Mouse (Mus musculus): Measurements from ENCODE around the gene Ptgfrn. TPM values are rescaled to one million over a fixed set of nuclear protein-coding genes. Genes with fewer than 3 reads are reported as not detected.
A peak's percentile ranks its signal among the peaks of the same experiment; 100 is the strongest.

Ptgfrn gene
- polyA plus RNA-seq, 1 experiment from 2014 or later = 2.8 TPM

GRCm38 (mm10) chr3:101055216-101055615 lies 54.9 kb downstream of the Ptgfrn start:
- Histone ChIP-seq H3K4me2 (no peak overlapping the region), H3K9ac (no peak overlapping the region), H3K4me3 (replicated peaks) (no peak overlapping the region), H3K4me1 (no peaks in the 10 kb centered on the region), H3K27me3 (no peaks in the 10 kb centered on the region), H3K27ac (no peak overlapping the region), H3K36me3 (peaks cover 8% of the 10 kb centered on the region), H3K9me3 (replicated peaks) (no peaks in the 10 kb centered on the region)
- ATAC-seq (replicated peaks; ENCODE audit: low FRiP score) = no peak
- WGBS = 71% methylated on average over 8 of the region's 8 CpGs

GRCm38 (mm10) chr3:101051601-101052000 lies 58.5 kb downstream of the Ptgfrn start:
- H3K27me3 ChIP-seq = no peaks in the 10 kb centered on the region
- peaks cover 11% of the 10 kb centered on the region; the same call in 1 of the 2 replicates for H3K36me3 ChIP-seq
- no peak overlapping the region for H3K4me3 ChIP-seq (replicated peaks)
- H3K9me3 ChIP-seq (replicated peaks) = no peaks in the 10 kb centered on the region
- H3K4me1 ChIP-seq = peaks cover 3% of the 10 kb centered on the region; the same call in 1 of the 2 replicates
- WGBS = 63% methylated on average over 4 of the region's 4 CpGs
- no peak overlapping the region for H3K9ac ChIP-seq
- no peak overlapping the region for H3K4me2 ChIP-seq
- ATAC-seq (replicated peaks; ENCODE audit: low FRiP score) = no peak
- H3K27ac ChIP-seq = no peak overlapping the region

GRCm38 (mm10) chr3:101049997-101050396 lies 60.1 kb downstream of the Ptgfrn start:
- no peak overlapping the region for H3K4me2 ChIP-seq
- WGBS = 73% methylated on average over 9 of the region's 9 CpGs
- H3K4me1 ChIP-seq = peaks cover 3% of the 10 kb centered on the region; the same call in 1 of the 2 replicates
- H3K36me3 ChIP-seq = peaks cover 17% of the 10 kb centered on the region; the same call in 1 of the 2 replicates
- no peak for ATAC-seq (replicated peaks; ENCODE audit: low FRiP score)
- no peak overlapping the region for H3K9ac ChIP-seq
- no peaks in the 10 kb centered on the region for H3K9me3 ChIP-seq (replicated peaks)
- no peak overlapping the region for H3K27ac ChIP-seq
- no peaks in the 10 kb centered on the region for H3K27me3 ChIP-seq
- H3K4me3 ChIP-seq (replicated peaks) = no peak overlapping the region

- peaks cover 13% of the 10 kb centered on the region; the same call in 1 of the 2 replicates for H3K36me3 ChIP-seq
- H3K27me3 ChIP-seq = no peaks in the 10 kb centered on the region
- H3K4me3 ChIP-seq (replicated peaks) = no peak overlapping the region
- no peaks in the 10 kb centered on the region for H3K9me3 ChIP-seq (replicated peaks)
- H3K4me1 ChIP-seq = peaks cover 3% of the 10 kb centered on the region; the same call in 1 of the 2 replicates
- H3K9ac ChIP-seq = no peak overlapping the region
- ATAC-seq (replicated peaks; ENCODE audit: low FRiP score) = no peak
- 79% methylated on average over 2 of the region's 2 CpGs for WGBS
- no peak overlapping the region for H3K27ac ChIP-seq
- H3K4me2 ChIP-seq = no peak overlapping the region
Measured at GRCm38 (mm10) chr3:101048781-101049180, 61.3 kb downstream of the Ptgfrn start.

- 83% methylated on average over 15 of the region's 15 CpGs for WGBS
- Histone ChIP-seq H3K36me3 (peaks cover 23% of the 10 kb centered on the region; the same call in 1 of the 2 replicates), H3K9me3 (replicated peaks) (no peaks in the 10 kb centered on the region), H3K27me3 (no peaks in the 10 kb centered on the region), H3K9ac (no peak overlapping the region), H3K27ac (no peak overlapping the region), H3K4me1 (peaks cover 3% of the 10 kb centered on the region; the same call in 1 of the 2 replicates), H3K4me2 (no peak overlapping the region), H3K4me3 (replicated peaks) (no peak overlapping the region)
- 0 out of 2 replicates have a peak, but pooled peaks have one; percentile 41 for ATAC-seq (replicated peaks; ENCODE audit: low FRiP score)
Measured at GRCm38 (mm10) chr3:101047586-101048275, 62.3 kb downstream of the Ptgfrn start.

- H3K4me2 ChIP-seq = no peak overlapping the region
- H3K27me3 ChIP-seq = no peaks in the 10 kb centered on the region
- H3K4me1 ChIP-seq = peaks cover 3% of the 10 kb centered on the region; the same call in 1 of the 2 replicates
- no peak for ATAC-seq (replicated peaks; ENCODE audit: low FRiP score)
- no peak overlapping the region for H3K4me3 ChIP-seq (replicated peaks)
- no peak overlapping the region for H3K9ac ChIP-seq
- WGBS = 92% methylated on average over 15 of the region's 15 CpGs
- no peak overlapping the region for H3K27ac ChIP-seq
- peaks cover 27% of the 10 kb centered on the region; the same call in 1 of the 2 replicates for H3K36me3 ChIP-seq
- no peaks in the 10 kb centered on the region for H3K9me3 ChIP-seq (replicated peaks)
Measured at GRCm38 (mm10) chr3:101045431-101045830, 64.6 kb downstream of the Ptgfrn start.

GRCm38 (mm10) chr3:101044686-101045085 lies 65.4 kb downstream of the Ptgfrn start:
- Histone ChIP-seq H3K36me3 (peaks cover 28% of the 10 kb centered on the region; the same call in 1 of the 2 replicates), H3K27ac (no peak overlapping the region), H3K4me1 (peaks cover 3% of the 10 kb centered on the region; the same call in 1 of the 2 replicates), H3K27me3 (no peaks in the 10 kb centered on the region), H3K4me3 (replicated peaks) (no peak overlapping the region), H3K9ac (no peak overlapping the region), H3K9me3 (replicated peaks) (no peaks in the 10 kb centered on the region), H3K4me2 (no peak overlapping the region)
- no peak for ATAC-seq (replicated peaks; ENCODE audit: low FRiP score)
- WGBS = 71% methylated on average over 6 of the region's 6 CpGs

- Histone ChIP-seq H3K4me3 (replicated peaks) (no peak overlapping the region), H3K36me3 (peaks cover 22% of the 10 kb centered on the region; the same call in 1 of the 2 replicates), H3K4me2 (no peak overlapping the region), H3K9ac (no peak overlapping the region), H3K9me3 (replicated peaks) (no peaks in the 10 kb centered on the region), H3K27me3 (no peaks in the 10 kb centered on the region), H3K4me1 (peaks cover 9% of the 10 kb centered on the region), H3K27ac (no peak overlapping the region)
- WGBS = 79% methylated on average over 7 of the region's 7 CpGs
- ATAC-seq (replicated peaks; ENCODE audit: low FRiP score) = no peak
Measured at GRCm38 (mm10) chr3:101041997-101042396, 68.1 kb downstream of the Ptgfrn start.

GRCm38 (mm10) chr3:101037984-101038545 lies 72.0 kb downstream of the Ptgfrn start:
- Histone ChIP-seq H3K27ac (peak overlapping the region; percentile 48; the same call in 1 of the 2 replicates), H3K4me2 (no peak overlapping the region), H3K9ac (no peak overlapping the region), H3K36me3 (peaks cover 9% of the 10 kb centered on the region; the same call in 1 of the 2 replicates), H3K4me1 (peaks cover 9% of the 10 kb centered on the region), H3K27me3 (no peaks in the 10 kb centered on the region), H3K4me3 (replicated peaks) (no peak overlapping the region), H3K9me3 (replicated peaks) (no peaks in the 10 kb centered on the region)
- peak; percentile 69 for ATAC-seq (replicated peaks; ENCODE audit: low FRiP score)
- 50% methylated on average over 5 of the region's 5 CpGs for WGBS

GRCm38 (mm10) chr3:101036001-101036400 lies 74.1 kb downstream of the Ptgfrn start:
- no peak overlapping the region for H3K27ac ChIP-seq
- no peak overlapping the region for H3K4me2 ChIP-seq
- peaks cover 18% of the 10 kb centered on the region for H3K4me1 ChIP-seq
- whole genome bisulfite sequencing = 97% methylated on average over 2 of the region's 2 CpGs
- peaks cover 3% of the 10 kb centered on the region; the same call in 1 of the 2 replicates for H3K36me3 ChIP-seq
- no peaks in the 10 kb centered on the region for H3K27me3 ChIP-seq
- H3K9ac ChIP-seq = no peak overlapping the region
- ATAC-seq (replicated peaks; ENCODE audit: low FRiP score) = no peak
- H3K4me3 ChIP-seq (replicated peaks) = no peak overlapping the region
- H3K9me3 ChIP-seq (replicated peaks) = no peaks in the 10 kb centered on the region

- H3K27ac ChIP-seq = no peak overlapping the region
- no peak overlapping the region for H3K4me2 ChIP-seq
- no peak overlapping the region for H3K4me3 ChIP-seq (replicated peaks)
- no peak overlapping the region for H3K9ac ChIP-seq
- H3K9me3 ChIP-seq (replicated peaks) = no peaks in the 10 kb centered on the region
- no peaks in the 10 kb centered on the region for H3K27me3 ChIP-seq
- H3K4me1 ChIP-seq = peaks cover 18% of the 10 kb centered on the region
- no peaks in the 10 kb centered on the region for H3K36me3 ChIP-seq
- no peak for ATAC-seq (replicated peaks; ENCODE audit: low FRiP score)
- WGBS = 92% methylated on average over 9 of the region's 9 CpGs
Measured at GRCm38 (mm10) chr3:101034509-101034908, 75.6 kb downstream of the Ptgfrn start.

GRCm38 (mm10) chr3:101033644-101034043 lies 76.4 kb downstream of the Ptgfrn start:
- ATAC-seq (replicated peaks; ENCODE audit: low FRiP score) = no peak
- H3K36me3 ChIP-seq = no peaks in the 10 kb centered on the region
- H3K9ac ChIP-seq = no peak overlapping the region
- H3K9me3 ChIP-seq (replicated peaks) = no peaks in the 10 kb centered on the region
- no peak overlapping the region for H3K4me3 ChIP-seq (replicated peaks)
- no peak overlapping the region for H3K4me2 ChIP-seq
- WGBS = 50% methylated on average over 4 of the region's 4 CpGs
- peaks cover 18% of the 10 kb centered on the region for H3K4me1 ChIP-seq
- no peak overlapping the region for H3K27ac ChIP-seq
- H3K27me3 ChIP-seq = no peaks in the 10 kb centered on the region
